8 mouse cellular contexts compared by ENCODE assay signal in genomic region chr10:7832171-7832676, GRCm38 (mm10). TPM values are rescaled to one million over a fixed set of nuclear protein-coding genes. Genes with fewer than 3 reads are reported as not detected.
DNase-seq lines count a peak whose midpoint lies in the region; ATAC-seq and TF ChIP-seq lines count a peak whose summit lies in the region.

TSS of gene Zc3h12d (plus strand) at chr10:7832470.

- DNase-seq in adrenal gland, postnatal 14 days: peak; percentile 57
- DNase-seq in liver: peak; percentile 20
- DNase-seq in midbrain, embryonic 14.5 days: peak; percentile 7
- peak; percentile 80 for DNase-seq in thymus, postnatal 0 days (ENCODE audit: low spot score)
- DNase-seq in left cerebral cortex, adult 18-20 months (ENCODE audit: low spot score in 2 of 2): no peak
- DNase-seq in layer of hippocampus, postnatal 10 days (ENCODE audit: low spot score in 2 of 2): no peak

- no peak within 1 kb of the TSS for H3K9ac ChIP-seq in hindbrain, embryonic 15.5 days
- no peak within 1 kb of the TSS; the same call in 1 of the 2 replicates for H3K9ac ChIP-seq in midbrain, embryonic 14.5 days (replicated peaks; ENCODE audit: low read length)

- H3K27me3 ChIP-seq in hindbrain, embryonic 15.5 days: no peaks in the 10 kb centered on the region
- no peaks in the 10 kb centered on the region for H3K27me3 ChIP-seq in midbrain, embryonic 14.5 days (ENCODE audit: control insufficient read depth, insufficient read depth, low read length)

- no peak for ATAC-seq in hindbrain, embryonic 15.5 days (ENCODE audit: low FRiP score, low read depth)
- no peak for ATAC-seq in midbrain, embryonic 14.5 days (ENCODE audit: low FRiP score, low TSS enrichment)

- H3K36me3 ChIP-seq in hindbrain, embryonic 15.5 days: no peaks in the 10 kb centered on the region
- H3K36me3 ChIP-seq in midbrain, embryonic 14.5 days (ENCODE audit: control insufficient read depth, insufficient read depth, low read length): no peaks in the 10 kb centered on the region

- H3K27ac ChIP-seq in embryonic fibroblast, embryonic 13.5 days (ENCODE audit: insufficient read depth, low read length): no peak within 1 kb of the TSS
- no peak within 1 kb of the TSS for H3K27ac ChIP-seq in hindbrain, embryonic 15.5 days (replicated peaks)
- no peak within 1 kb of the TSS for H3K27ac ChIP-seq in midbrain, embryonic 14.5 days (replicated peaks; ENCODE audit: low read depth, low read length)

- no peaks in the 10 kb centered on the region for H3K9me3 ChIP-seq in hindbrain, embryonic 15.5 days
- H3K9me3 ChIP-seq in midbrain, embryonic 14.5 days (ENCODE audit: control insufficient read depth, low read length): no peaks in the 10 kb centered on the region

- no peaks in the 10 kb centered on the region for H3K4me1 ChIP-seq in embryonic fibroblast, embryonic 13.5 days (ENCODE audit: control insufficient read depth, insufficient read depth, low read length)
- H3K4me1 ChIP-seq in hindbrain, embryonic 15.5 days (replicated peaks): peaks cover 4% of the 10 kb centered on the region; the same call in 1 of the 2 replicates
- H3K4me1 ChIP-seq in midbrain, embryonic 14.5 days (ENCODE audit: control insufficient read depth, insufficient read depth, low read length): 0 out of 2 replicates have a peak, but pooled peaks cover 4% of the 10 kb centered on the region

- TF ChIP-seq POLR2A in embryonic fibroblast, embryonic 13.5 days (IDR thresholded peaks at IDR 0.05; ENCODE audit: low read depth, low read length): no peak

- no peak for TF ChIP-seq CTCF in embryonic fibroblast, embryonic 13.5 days (IDR thresholded peaks at IDR 0.05; ENCODE audit: borderline replicate concordance, insufficient read depth, low read length)

- H3K4me3 ChIP-seq in embryonic fibroblast, embryonic 13.5 days (ENCODE audit: insufficient read depth, low read length): 0 out of 2 replicates have a peak within 1 kb of the TSS, but pooled peaks have one; percentile 1
- H3K4me3 ChIP-seq in hindbrain, embryonic 15.5 days: no peak within 1 kb of the TSS
- H3K4me3 ChIP-seq in midbrain, embryonic 14.5 days (replicated peaks; ENCODE audit: low read depth, low read length): no peak within 1 kb of the TSS

- WGBS in hindbrain, embryonic 15.5 days: 7% methylated on average over 15 of the region's 15 CpGs
- 6% methylated on average over 15 of the region's 15 CpGs for WGBS in midbrain, embryonic 14.5 days

- H3K4me2 ChIP-seq in hindbrain, embryonic 15.5 days: peak within 1 kb of the TSS; percentile 32
- peak within 1 kb of the TSS; percentile 29 for H3K4me2 ChIP-seq in midbrain, embryonic 14.5 days (ENCODE audit: low read length)

RNA-seq across cellular contexts. Expression of gene Zc3h12d, which starts in this region (rescaled TPM):
- 0.52 and 2.1 TPM in 2 replicates for total RNA-seq in adrenal gland, postnatal 14 days (2021)
- polyA plus RNA-seq in embryonic fibroblast, embryonic 13.5 days (2011; ENCODE audit: insufficient read length, low read depth, missing spikeins): not detected in 2 replicates
- 0.21 and 0.22 TPM in 2 replicates for polyA plus RNA-seq in hindbrain, embryonic 15.5 days (2015; fragmentation: Nextera tagmentation; extraction: Ambion mirVana)
- polyA plus RNA-seq in midbrain, embryonic 14.5 days (2014; fragmentation: Nextera tagmentation; extraction: Ambion mirVana): 0.13 TPM in 2 replicates
- polyA plus RNA-seq in thymus, postnatal 0 days (2015; fragmentation: Nextera tagmentation; extraction: Ambion mirVana): 2.4 and 2.5 TPM in 2 replicates
- total RNA-seq in left cerebral cortex, adult 18-20 months (2021): under 1 TPM in 1 of 2 experiments, not detected in 1; 0.26 TPM
- total RNA-seq in layer of hippocampus, postnatal 10 days (2021): under 1 TPM; 0.16 to 0.22 TPM

Comparison
In these comparisons a context has a peak if more than half of its experiments do, and no peak if none do; other contexts are left out.
1. Peak in DNase-seq and H3K4me2 ChIP-seq in midbrain, embryonic 14.5 days; RNA of the gene not detected or under 1 TPM.
2. DNase-seq: peak in adrenal gland, postnatal 14 days (single experiment), liver (single experiment) and thymus, postnatal 0 days (single experiment); none in left cerebral cortex, adult 18-20 months (0 of 2) and layer of hippocampus, postnatal 10 days (0 of 2).